Mouse (Mus musculus): ENCODE measurements at regions not wholly inside any gene's neighbourhood (a gene's known extent, or its start where the extent isn't known, plus 50 kb on each side); places are given as distances from the start of the nearest gene placed in this dataset.

DNA sequence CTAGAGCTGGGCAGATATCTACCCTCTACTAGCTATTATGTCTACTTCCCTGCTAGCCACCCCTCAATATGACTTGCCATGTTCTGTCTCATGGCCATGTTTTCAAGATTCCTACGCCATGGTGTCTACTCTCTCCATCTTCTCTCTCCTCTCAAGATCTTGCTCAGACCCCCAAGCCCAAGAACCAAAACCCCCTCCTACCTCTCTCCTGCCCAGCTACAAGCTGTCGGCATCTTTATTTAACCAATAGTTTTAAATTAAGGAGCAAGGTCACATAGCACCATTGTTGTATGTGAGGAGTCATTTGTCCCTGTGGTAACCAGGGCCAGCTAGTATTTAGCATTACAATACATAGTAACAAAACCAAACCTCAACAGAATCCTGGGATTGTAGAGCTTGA, 166.4 kb downstream of the Utp18 start:
- TF ChIP-seq POLR2A (IDR thresholded peaks at IDR 0.05; ENCODE audit: borderline replicate concordance, insufficient read depth, low read length) (no peak), CTCF (IDR thresholded peaks at IDR 0.05; ENCODE audit: borderline replicate concordance, insufficient read depth, low read depth, low read length) (no peak)

Data from cerebellum, adult 2 months (tissue).